In genomic region chr7:19097863-19098262, GRCm38 (mm10) we compare ENCODE assay signal across 25 mouse cellular contexts. TPM values are rescaled to one million over a fixed set of nuclear protein-coding genes. Genes with fewer than 3 reads are reported as not detected.
DNase-seq lines count a peak whose midpoint lies in the region; ATAC-seq and TF ChIP-seq lines count a peak whose summit lies in the region.
"Had no signal": no experiment of that assay in that cellular context is flagged by ENCODE, and none has a peak within 500 bp of the region (broad histone marks: within the 10 kb centered on the region; RNA-seq: fewer than 3 reads in every experiment).

No protein-coding gene starts in this region.

- no peaks in the 10 kb centered on the region for H3K79me2 ChIP-seq in heart, adult 2 months (replicated peaks; ENCODE audit: control insufficient read depth, insufficient read depth, low read length)

- H3K9me3 ChIP-seq in forebrain, embryonic 10.5 days, result no peaks in the 10 kb centered on the region
- no peaks in the 10 kb centered on the region for H3K9me3 ChIP-seq in forebrain, postnatal 0 days (ENCODE audit: low read length)
- no peaks in the 10 kb centered on the region; the same call in 1 of the 2 replicates for H3K9me3 ChIP-seq in heart, embryonic 10.5 days
- no peaks in the 10 kb centered on the region for H3K9me3 ChIP-seq in lung, embryonic 15.5 days
- H3K9me3 ChIP-seq: forebrain, embryonic 12.5 days; G1E; hindbrain, embryonic 12.5 days had no signal

- no peak for TF ChIP-seq POLR2A in heart, adult 2 months (IDR thresholded peaks at IDR 0.05; ENCODE audit: insufficient read depth, low read depth, low read length)

- intact Hi-C loops in heart, adult 2 months (cut with DNase I), result no loop called here

- H3K4me2 ChIP-seq in forebrain, postnatal 0 days (ENCODE audit: low read depth), result no peak overlapping the region
- no peak overlapping the region for H3K4me2 ChIP-seq in lung, embryonic 15.5 days
- H3K4me2 ChIP-seq: hindbrain, embryonic 12.5 days; liver, embryonic 11.5 days had no signal

- no peak for ATAC-seq in forebrain, postnatal 0 days
- ATAC-seq in lung, embryonic 15.5 days (ENCODE audit: borderline replicate concordance, extremely low read depth, low FRiP score, low TSS enrichment), result no peak
- ATAC-seq: hindbrain, postnatal 0 days; intestine, postnatal 0 days had no signal

- H3K27ac ChIP-seq in forebrain, embryonic 10.5 days, result no peak overlapping the region; the same call in 1 of the 2 replicates
- no peak overlapping the region for H3K27ac ChIP-seq in forebrain, postnatal 0 days (ENCODE audit: low read depth, low read length)
- H3K27ac ChIP-seq in heart, adult 2 months, result peak overlapping the region; percentile 53
- no peak overlapping the region for H3K27ac ChIP-seq in heart, embryonic 10.5 days
- H3K27ac ChIP-seq in lung, embryonic 15.5 days, result no peak overlapping the region; the same call in 1 of the 2 replicates
- H3K27ac ChIP-seq: forebrain, embryonic 12.5 days; hindbrain, embryonic 12.5 days; hindbrain, postnatal 0 days had no signal

- H3K4me1 ChIP-seq in forebrain, embryonic 10.5 days, result peaks cover 53% of the 10 kb centered on the region
- H3K4me1 ChIP-seq in forebrain, postnatal 0 days (ENCODE audit: insufficient read depth), result peaks cover 11% of the 10 kb centered on the region
- H3K4me1 ChIP-seq in heart, adult 2 months (ENCODE audit: control insufficient read depth, insufficient read depth, low read length), result peaks cover 7% of the 10 kb centered on the region
- H3K4me1 ChIP-seq in heart, embryonic 10.5 days, result peaks cover 42% of the 10 kb centered on the region
- peaks cover 33% of the 10 kb centered on the region for H3K4me1 ChIP-seq in lung, embryonic 15.5 days

- no peak for TF ChIP-seq EP300 in heart, adult 2 months (IDR thresholded peaks at IDR 0.05; ENCODE audit: insufficient read depth, low read depth, low read length)

- TF ChIP-seq CTCF in forebrain, postnatal 0 days (IDR thresholded peaks at IDR 0.05; ENCODE audit: low read depth), result no peak
- TF ChIP-seq CTCF in heart, adult 2 months (IDR thresholded peaks at IDR 0.05), result no peak

- H3K36me3 ChIP-seq in forebrain, embryonic 10.5 days (replicated peaks), result peaks cover 17% of the 10 kb centered on the region
- H3K36me3 ChIP-seq in forebrain, postnatal 0 days (ENCODE audit: insufficient read depth), result 0 out of 2 replicates have a peak, but pooled peaks cover 2% of the 10 kb centered on the region
- no peaks in the 10 kb centered on the region for H3K36me3 ChIP-seq in heart, adult 2 months (ENCODE audit: control insufficient read depth, insufficient read depth, low read length)
- H3K36me3 ChIP-seq in heart, embryonic 10.5 days, result peaks cover 17% of the 10 kb centered on the region; the same call in 1 of the 2 replicates
- peaks cover 10% of the 10 kb centered on the region for H3K36me3 ChIP-seq in lung, embryonic 15.5 days
- H3K36me3 ChIP-seq: hindbrain, embryonic 12.5 days had no signal

- peak overlapping the region; percentile 87; the same call in 1 of the 2 replicates for H3K4me3 ChIP-seq in forebrain, embryonic 10.5 days
- no peak overlapping the region for H3K4me3 ChIP-seq in forebrain, postnatal 0 days (ENCODE audit: low read depth, low read length)
- H3K4me3 ChIP-seq in heart, adult 2 months, result no peak overlapping the region
- no peak overlapping the region for H3K4me3 ChIP-seq in heart, embryonic 10.5 days
- no peak overlapping the region for H3K4me3 ChIP-seq in lung, embryonic 15.5 days
- H3K4me3 ChIP-seq: erythroblast, embryonic 14.5 days; forebrain, embryonic 12.5 days; hindbrain, embryonic 12.5 days had no signal

- no peaks in the 10 kb centered on the region for H3K27me3 ChIP-seq in forebrain, embryonic 10.5 days (ENCODE audit: poor library complexity, severe bottlenecking)
- H3K27me3 ChIP-seq in forebrain, postnatal 0 days (ENCODE audit: insufficient read depth, low read length), result no peaks in the 10 kb centered on the region; the same call in 1 of the 2 replicates
- no peaks in the 10 kb centered on the region for H3K27me3 ChIP-seq in heart, adult 2 months (ENCODE audit: control insufficient read depth, insufficient read depth, low read length)
- H3K27me3 ChIP-seq in heart, embryonic 10.5 days (ENCODE audit: insufficient read depth, poor library complexity, severe bottlenecking), result no peaks in the 10 kb centered on the region
- H3K27me3 ChIP-seq in lung, embryonic 15.5 days, result no peaks in the 10 kb centered on the region

- H3K9ac ChIP-seq in forebrain, postnatal 0 days, result no peak overlapping the region
- H3K9ac ChIP-seq in heart, adult 2 months (ENCODE audit: low read depth, low read length), result no peak overlapping the region
- H3K9ac ChIP-seq in lung, embryonic 15.5 days, result 0 out of 2 replicates have a peak overlapping the region, but pooled peaks have one; percentile 7
- H3K9ac ChIP-seq: hindbrain, embryonic 12.5 days had no signal

- no peak for DNase-seq in forebrain, embryonic 10.5 days (ENCODE audit: extremely low spot score, low spot score)
- no peak for DNase-seq in forebrain, postnatal 0 days
- no peak for DNase-seq in heart, adult 2 months
- no peak for DNase-seq in heart, embryonic 10.5 days (ENCODE audit: low spot score)
- no peak for DNase-seq in lung, postnatal 14 days
- peak; percentile 72 for DNase-seq in heart, postnatal 4 days
- DNase-seq in c-Kit-positive CD71-positive TER-119-positive erythroid progenitor cells, embryonic 14.5 days (ENCODE audit: low spot score), result no peak
- DNase-seq: adrenal gland, adult 8-10 months; cerebellum, adult 18-20 months; kidney, adult 9 months; kidney, postnatal 10 days; midbrain, embryonic 14.5 days; right cerebral cortex, postnatal 14 days; thymus, postnatal 14 days had no signal

RNA-seq across cellular contexts. Expression of gene Six5, which starts 3.5 kb away (rescaled TPM):
- polyA plus RNA-seq in forebrain, embryonic 10.5 days (2016; fragmentation: Nextera tagmentation; extraction: Ambion mirVana), result 6.7 and 7.4 TPM in 2 replicates
- 3.0 and 4.1 TPM in 2 replicates for total RNA-seq in forebrain, postnatal 0 days (2014; rRNA removed)
- 0.97 and 1.0 TPM in 2 replicates for polyA plus RNA-seq in forebrain, postnatal 0 days (2015; fragmentation: Nextera tagmentation; extraction: Ambion mirVana)
- 1 to 10 TPM; 7.1 to 8.2 TPM for total RNA-seq in heart, adult 2 months (2021)
- 26.0 and 29.8 TPM in 2 replicates for polyA plus RNA-seq in heart, adult 2 months (2012; rRNA removed)
- 5.7 and 6.1 TPM in 2 replicates for polyA plus RNA-seq in heart, embryonic 10.5 days (2016; fragmentation: Nextera tagmentation; extraction: Ambion mirVana)
- polyA plus RNA-seq in lung, embryonic 15.5 days (2015; fragmentation: Nextera tagmentation; extraction: Ambion mirVana), result 9.5 and 9.7 TPM in 2 replicates
- total RNA-seq in heart, postnatal 4 days (2021), result 10 to 100 TPM; 10.3 to 10.4 TPM
- total RNA-seq: monocyte, adult 5-6 weeks had no signal

RNA-seq across cellular contexts. Expression of gene Dmpk, which starts 14.2 kb away (rescaled TPM):
- polyA plus RNA-seq in forebrain, embryonic 10.5 days (2016; fragmentation: Nextera tagmentation; extraction: Ambion mirVana), result 8.3 and 9.1 TPM in 2 replicates
- total RNA-seq in forebrain, postnatal 0 days (2014; rRNA removed), result 16.2 and 20.8 TPM in 2 replicates
- 2.2 and 3.0 TPM in 2 replicates for polyA plus RNA-seq in forebrain, postnatal 0 days (2015; fragmentation: Nextera tagmentation; extraction: Ambion mirVana)
- total RNA-seq in heart, adult 2 months (2021), result 100 to 1,000 TPM; 482 to 516 TPM
- polyA plus RNA-seq in heart, adult 2 months (2012; rRNA removed), result 1,225 and 1,460 TPM in 2 replicates
- 16.9 and 17.7 TPM in 2 replicates for polyA plus RNA-seq in heart, embryonic 10.5 days (2016; fragmentation: Nextera tagmentation; extraction: Ambion mirVana)
- 24.2 and 27.1 TPM in 2 replicates for polyA plus RNA-seq in lung, embryonic 15.5 days (2015; fragmentation: Nextera tagmentation; extraction: Ambion mirVana)
- total RNA-seq in heart, postnatal 4 days (2021), result 100 to 1,000 TPM; 188 to 201 TPM
- total RNA-seq: monocyte, adult 5-6 weeks had no signal

RNA-seq across cellular contexts. Expression of gene Gm4969, which starts 20.3 kb away (rescaled TPM):
- 0.81 and 1.1 TPM in 2 replicates for polyA plus RNA-seq in forebrain, embryonic 10.5 days (2016; fragmentation: Nextera tagmentation; extraction: Ambion mirVana)
- total RNA-seq in forebrain, postnatal 0 days (2014; rRNA removed), result 5.3 and 8.9 TPM in 2 replicates
- 8.3 and 10.6 TPM in 2 replicates for polyA plus RNA-seq in forebrain, postnatal 0 days (2015; fragmentation: Nextera tagmentation; extraction: Ambion mirVana)
- total RNA-seq in heart, adult 2 months (2021), result not detected
- polyA plus RNA-seq in heart, adult 2 months (2012; rRNA removed), result 0.09 TPM in 1 of 2 replicates, not detected in the other
- 1.7 and 2.1 TPM in 2 replicates for polyA plus RNA-seq in heart, embryonic 10.5 days (2016; fragmentation: Nextera tagmentation; extraction: Ambion mirVana)
- polyA plus RNA-seq in lung, embryonic 15.5 days (2015; fragmentation: Nextera tagmentation; extraction: Ambion mirVana), result 1.8 and 1.9 TPM in 2 replicates
- under 1 TPM; 0.33 to 0.56 TPM for total RNA-seq in heart, postnatal 4 days (2021)
- total RNA-seq: adrenal gland, adult 8-10 months; monocyte, adult 5-6 weeks had no signal
- polyA plus RNA-seq: erythroblast, embryonic 14.5 days; G1E; large intestine, adult 2 months; small intestine, adult 2 months had no signal

RNA-seq across cellular contexts. Expression of gene Fbxo46, which starts 21.8 kb away (rescaled TPM):
- 17.8 and 18.4 TPM in 2 replicates for polyA plus RNA-seq in forebrain, embryonic 10.5 days (2016; fragmentation: Nextera tagmentation; extraction: Ambion mirVana)
- total RNA-seq in forebrain, postnatal 0 days (2014; rRNA removed), result 19.8 and 22.8 TPM in 2 replicates
- 8.4 and 11.9 TPM in 2 replicates for polyA plus RNA-seq in forebrain, postnatal 0 days (2015; fragmentation: Nextera tagmentation; extraction: Ambion mirVana)
- 1 to 10 TPM; 4.5 to 5.2 TPM for total RNA-seq in heart, adult 2 months (2021)
- polyA plus RNA-seq in heart, adult 2 months (2012; rRNA removed), result 3.3 and 5.4 TPM in 2 replicates
- 12.2 and 13.1 TPM in 2 replicates for polyA plus RNA-seq in heart, embryonic 10.5 days (2016; fragmentation: Nextera tagmentation; extraction: Ambion mirVana)
- 13.6 and 13.8 TPM in 2 replicates for polyA plus RNA-seq in lung, embryonic 15.5 days (2015; fragmentation: Nextera tagmentation; extraction: Ambion mirVana)
- 1 to 10 TPM; 5.5 to 7.2 TPM for total RNA-seq in heart, postnatal 4 days (2021)

RNA-seq across cellular contexts. Expression of gene Dmwd, which starts 21.8 kb away (rescaled TPM):
- polyA plus RNA-seq in forebrain, embryonic 10.5 days (2016; fragmentation: Nextera tagmentation; extraction: Ambion mirVana), result 14.4 and 16.3 TPM in 2 replicates
- 96.5 and 122 TPM in 2 replicates for total RNA-seq in forebrain, postnatal 0 days (2014; rRNA removed)
- polyA plus RNA-seq in forebrain, postnatal 0 days (2015; fragmentation: Nextera tagmentation; extraction: Ambion mirVana), result 43.6 and 43.8 TPM in 2 replicates
- 10 to 100 TPM; 47.8 to 54.9 TPM for total RNA-seq in heart, adult 2 months (2021)
- 70.9 and 79.4 TPM in 2 replicates for polyA plus RNA-seq in heart, adult 2 months (2012; rRNA removed)
- 14.8 and 18.0 TPM in 2 replicates for polyA plus RNA-seq in heart, embryonic 10.5 days (2016; fragmentation: Nextera tagmentation; extraction: Ambion mirVana)
- polyA plus RNA-seq in lung, embryonic 15.5 days (2015; fragmentation: Nextera tagmentation; extraction: Ambion mirVana), result 15.9 and 17.1 TPM in 2 replicates
- total RNA-seq in heart, postnatal 4 days (2021), result 10 to 100 TPM; 60.3 to 62.9 TPM

Comparison
In these comparisons a context has a peak if more than half of its experiments do, and no peak if none do; other contexts are left out.
1. RNA of gene Dmpk, which starts 14.2 kb away (polyA plus RNA-seq): 1,225 to 1,460 TPM in heart, adult 2 months; 24.2 to 27.1 TPM in lung, embryonic 15.5 days, 16.9 to 17.7 TPM in heart, embryonic 10.5 days, 8.3 to 9.1 TPM in forebrain, embryonic 10.5 days and 2.2 to 3.0 TPM in forebrain, postnatal 0 days; every median in the first group is over 10 times any median in the second.